Comparison of ENCODE assay signal across 15 mouse cellular contexts in the genomic region with DNA sequence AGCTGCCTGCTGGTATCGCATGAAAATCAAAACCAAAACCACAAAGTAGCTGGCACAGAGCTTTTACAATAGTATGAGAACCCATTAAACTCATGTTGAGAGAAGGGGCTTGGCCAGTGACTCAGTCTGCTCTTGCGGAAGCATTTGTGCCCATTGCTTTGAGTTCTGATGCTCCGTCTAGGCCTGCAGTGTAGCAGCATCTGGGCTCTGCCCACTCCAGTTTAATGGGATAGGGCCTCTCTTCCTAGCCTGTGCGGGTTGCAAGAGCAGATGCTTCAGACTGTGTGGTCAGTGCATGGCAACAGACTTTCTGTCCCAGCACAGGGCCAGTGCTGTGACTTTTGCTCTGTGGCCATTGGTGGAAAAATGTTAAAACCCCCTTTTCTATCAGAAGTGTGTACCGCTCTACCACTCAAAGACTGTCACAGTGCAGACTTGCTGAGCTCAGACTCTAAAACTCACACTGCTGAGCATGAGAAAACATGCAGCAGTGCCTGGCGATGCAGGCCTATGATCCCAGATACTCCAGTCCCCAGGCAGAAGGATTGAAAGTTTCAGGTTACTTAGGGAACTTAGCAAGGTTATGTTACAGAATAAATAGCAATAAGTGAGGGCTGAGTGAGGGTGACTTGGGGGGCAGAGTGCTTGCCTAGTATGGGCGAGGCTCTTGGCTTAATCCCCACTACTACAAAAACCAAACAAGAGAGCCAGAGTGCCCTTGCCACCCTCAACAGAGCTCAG. TPM values are rescaled to one million over a fixed set of nuclear protein-coding genes. Genes with fewer than 3 reads are reported as not detected.
DNase-seq lines count a peak whose midpoint lies in the region; ATAC-seq and TF ChIP-seq lines count a peak whose summit lies in the region.
"Had no signal": no experiment of that assay in that cellular context is flagged by ENCODE, and none has a peak within 500 bp of the region (broad histone marks: within the 10 kb centered on the region; RNA-seq: fewer than 3 reads in every experiment).

No protein-coding gene starts in this region.

- ATAC-seq in heart, embryonic 11.5 days (replicated peaks; ENCODE audit: insufficient number of reproducible peaks, low FRiP score, low TSS enrichment) = no peak
- peak; percentile 93 for ATAC-seq in lung, embryonic 14.5 days (ENCODE audit: insufficient read depth)
- ATAC-seq in embryonic facial prominence, embryonic 15.5 days (ENCODE audit: insufficient number of reproducible peaks, low FRiP score, low TSS enrichment, low read depth) = peak; percentile 59; the same call in 1 of the 2 replicates
- ATAC-seq in stomach, embryonic 15.5 days (ENCODE audit: insufficient read depth, low FRiP score, low read depth) = peak; percentile 10; the same call in 1 of the 2 replicates

- H3K27ac ChIP-seq in heart, embryonic 10.5 days = no peak overlapping the region
- H3K27ac ChIP-seq in heart, embryonic 11.5 days (ENCODE audit: low read depth, low read length) = no peak overlapping the region
- peak overlapping the region; percentile 63; the same call in 1 of the 2 replicates for H3K27ac ChIP-seq in lung, embryonic 14.5 days (ENCODE audit: low read depth)
- peak overlapping the region; percentile 68 for H3K27ac ChIP-seq in embryonic facial prominence, embryonic 15.5 days (replicated peaks)
- no peak overlapping the region for H3K27ac ChIP-seq in stomach, embryonic 15.5 days
- H3K27ac ChIP-seq: liver, embryonic 14.5 days had no signal

- no peaks in the 10 kb centered on the region for H3K36me3 ChIP-seq in heart, embryonic 10.5 days
- no peaks in the 10 kb centered on the region for H3K36me3 ChIP-seq in heart, embryonic 11.5 days (ENCODE audit: control insufficient read depth, insufficient read depth, low read length)
- no peaks in the 10 kb centered on the region for H3K36me3 ChIP-seq in lung, embryonic 14.5 days (ENCODE audit: insufficient read depth)
- H3K36me3 ChIP-seq in embryonic facial prominence, embryonic 15.5 days = no peaks in the 10 kb centered on the region
- no peaks in the 10 kb centered on the region for H3K36me3 ChIP-seq in stomach, embryonic 15.5 days
- H3K36me3 ChIP-seq: G1E had no signal

- WGBS in heart, embryonic 10.5 days = 80% methylated on average over 7 of the region's 7 CpGs
- 83% methylated on average over 7 of the region's 7 CpGs for WGBS in heart, embryonic 11.5 days (ENCODE audit: insufficient replicate concordance)
- 72% methylated on average over 7 of the region's 7 CpGs for whole genome bisulfite sequencing in lung, embryonic 14.5 days
- 63% methylated on average over 7 of the region's 7 CpGs for WGBS in embryonic facial prominence, embryonic 15.5 days
- WGBS in stomach, embryonic 15.5 days = 73% methylated on average over 7 of the region's 7 CpGs

- no peak overlapping the region for H3K4me3 ChIP-seq in heart, embryonic 10.5 days
- H3K4me3 ChIP-seq in heart, embryonic 11.5 days (ENCODE audit: low read depth, low read length) = no peak overlapping the region
- no peak overlapping the region for H3K4me3 ChIP-seq in lung, embryonic 14.5 days (ENCODE audit: low read depth, low read length)
- H3K4me3 ChIP-seq in embryonic facial prominence, embryonic 15.5 days (replicated peaks) = no peak overlapping the region
- no peak overlapping the region for H3K4me3 ChIP-seq in stomach, embryonic 15.5 days (replicated peaks)
- H3K4me3 ChIP-seq: gastrocnemius, adult 2 months had no signal

- H3K4me1 ChIP-seq in heart, embryonic 10.5 days = no peaks in the 10 kb centered on the region; the same call in 1 of the 2 replicates
- no peaks in the 10 kb centered on the region for H3K4me1 ChIP-seq in heart, embryonic 11.5 days (ENCODE audit: control insufficient read depth, insufficient read depth, low read length)
- no peaks in the 10 kb centered on the region for H3K4me1 ChIP-seq in lung, embryonic 14.5 days (ENCODE audit: insufficient read depth)
- peaks cover 13% of the 10 kb centered on the region for H3K4me1 ChIP-seq in embryonic facial prominence, embryonic 15.5 days
- H3K4me1 ChIP-seq in stomach, embryonic 15.5 days = no peaks in the 10 kb centered on the region

- no peak overlapping the region for H3K9ac ChIP-seq in heart, embryonic 11.5 days (ENCODE audit: low read depth, low read length)
- no peak overlapping the region for H3K9ac ChIP-seq in lung, embryonic 14.5 days
- H3K9ac ChIP-seq in embryonic facial prominence, embryonic 15.5 days = no peak overlapping the region
- no peak overlapping the region for H3K9ac ChIP-seq in stomach, embryonic 15.5 days
- H3K9ac ChIP-seq: liver, embryonic 14.5 days had no signal

- peak; percentile 58 for DNase-seq in heart, embryonic 10.5 days (ENCODE audit: low spot score)
- peak; percentile 52 for DNase-seq in lung, embryonic 14.5 days
- no peak for DNase-seq in lung, postnatal 14 days
- DNase-seq in cerebellum, adult 8-10 months = no peak
- no peak for DNase-seq in cerebellum, postnatal 25 days
- DNase-seq: adrenal gland, postnatal 25 days; gastrocnemius, adult 2 months had no signal

- TF ChIP-seq CTCF in lung, embryonic 14.5 days (IDR thresholded peaks at IDR 0.05; ENCODE audit: low read depth) = no peak

- H3K4me2 ChIP-seq in heart, embryonic 11.5 days = no peak overlapping the region
- no peak overlapping the region for H3K4me2 ChIP-seq in lung, embryonic 14.5 days
- no peak overlapping the region for H3K4me2 ChIP-seq in embryonic facial prominence, embryonic 15.5 days (replicated peaks)
- no peak overlapping the region for H3K4me2 ChIP-seq in stomach, embryonic 15.5 days

- no peaks in the 10 kb centered on the region for H3K27me3 ChIP-seq in heart, embryonic 10.5 days (ENCODE audit: insufficient read depth, poor library complexity, severe bottlenecking)
- H3K27me3 ChIP-seq in heart, embryonic 11.5 days (ENCODE audit: control insufficient read depth, insufficient read depth, low read length) = no peaks in the 10 kb centered on the region
- no peaks in the 10 kb centered on the region for H3K27me3 ChIP-seq in lung, embryonic 14.5 days (ENCODE audit: insufficient read depth, low read length)
- no peaks in the 10 kb centered on the region for H3K27me3 ChIP-seq in embryonic facial prominence, embryonic 15.5 days
- no peaks in the 10 kb centered on the region for H3K27me3 ChIP-seq in stomach, embryonic 15.5 days (replicated peaks)

- H3K9me3 ChIP-seq in heart, embryonic 10.5 days = no peaks in the 10 kb centered on the region
- no peaks in the 10 kb centered on the region for H3K9me3 ChIP-seq in heart, embryonic 11.5 days (replicated peaks; ENCODE audit: control insufficient read depth, low read length)
- no peaks in the 10 kb centered on the region for H3K9me3 ChIP-seq in lung, embryonic 14.5 days (ENCODE audit: low read depth, low read length)
- no peaks in the 10 kb centered on the region for H3K9me3 ChIP-seq in embryonic facial prominence, embryonic 15.5 days (replicated peaks)
- H3K9me3 ChIP-seq in stomach, embryonic 15.5 days = no peaks in the 10 kb centered on the region

RNA-seq across cellular contexts. Expression of a gene that starts 13.3 kb away (rescaled TPM):
- 15.7 and 25.9 TPM in 2 replicates for polyA plus RNA-seq in heart, embryonic 10.5 days (2016; fragmentation: Nextera tagmentation; extraction: Ambion mirVana)
- 20.9 and 22.2 TPM in 2 replicates for polyA plus RNA-seq in heart, embryonic 11.5 days (2014; fragmentation: Nextera tagmentation; extraction: Ambion mirVana)
- 14.4 and 15.3 TPM in 2 replicates for polyA plus RNA-seq in lung, embryonic 14.5 days (2014; fragmentation: Nextera tagmentation; extraction: Ambion mirVana)
- polyA plus RNA-seq in embryonic facial prominence, embryonic 15.5 days (2015; fragmentation: Nextera tagmentation; extraction: Ambion mirVana) = 194 and 212 TPM in 2 replicates
- 52.4 and 56.4 TPM in 2 replicates for polyA plus RNA-seq in stomach, embryonic 15.5 days (2015; fragmentation: Nextera tagmentation; extraction: Ambion mirVana)
- polyA plus RNA-seq: G1E had no signal

RNA-seq across cellular contexts. Expression of a gene that starts 29.4 kb away (rescaled TPM):
- polyA plus RNA-seq in heart, embryonic 10.5 days (2016; fragmentation: Nextera tagmentation; extraction: Ambion mirVana) = 0.15 and 4.3 TPM in 2 replicates
- 0.27 TPM in 1 of 2 replicates, not detected in the other for polyA plus RNA-seq in heart, embryonic 11.5 days (2014; fragmentation: Nextera tagmentation; extraction: Ambion mirVana)
- 0.12 and 0.41 TPM in 2 replicates for polyA plus RNA-seq in lung, embryonic 14.5 days (2014; fragmentation: Nextera tagmentation; extraction: Ambion mirVana)
- 0.39 and 0.50 TPM in 2 replicates for polyA plus RNA-seq in embryonic facial prominence, embryonic 15.5 days (2015; fragmentation: Nextera tagmentation; extraction: Ambion mirVana)
- polyA plus RNA-seq in stomach, embryonic 15.5 days (2015; fragmentation: Nextera tagmentation; extraction: Ambion mirVana) = 4.2 and 8.7 TPM in 2 replicates
- polyA plus RNA-seq: G1E had no signal

RNA-seq across cellular contexts. Expression of a gene that starts 38.6 kb away (rescaled TPM):
- polyA plus RNA-seq in heart, embryonic 10.5 days (2016; fragmentation: Nextera tagmentation; extraction: Ambion mirVana) = 0.21 TPM in 1 of 2 replicates, not detected in the other
- not detected in 2 replicates for polyA plus RNA-seq in heart, embryonic 11.5 days (2014; fragmentation: Nextera tagmentation; extraction: Ambion mirVana)
- polyA plus RNA-seq in lung, embryonic 14.5 days (2014; fragmentation: Nextera tagmentation; extraction: Ambion mirVana) = not detected in 2 replicates
- polyA plus RNA-seq in embryonic facial prominence, embryonic 15.5 days (2015; fragmentation: Nextera tagmentation; extraction: Ambion mirVana) = not detected in 2 replicates
- polyA plus RNA-seq in stomach, embryonic 15.5 days (2015; fragmentation: Nextera tagmentation; extraction: Ambion mirVana) = not detected in 2 replicates
- polyA plus RNA-seq: G1E; hindbrain, embryonic 11.5 days; intestine, embryonic 14.5 days; liver, embryonic 14.5 days; thymus, postnatal 0 days had no signal

Comparison
In these comparisons a context has a peak if more than half of its experiments do, and no peak if none do; other contexts are left out.
1. DNase-seq: peak in heart, embryonic 10.5 days (single experiment) and lung, embryonic 14.5 days (single experiment); none in lung, postnatal 14 days (single experiment), cerebellum, adult 8-10 months (single experiment) and cerebellum, postnatal 25 days (0 of 2).
2. H3K27ac ChIP-seq: peak in lung, embryonic 14.5 days (single experiment) and embryonic facial prominence, embryonic 15.5 days (single experiment); none in heart, embryonic 10.5 days (single experiment), heart, embryonic 11.5 days (single experiment) and stomach, embryonic 15.5 days (single experiment).